Mouse (Mus musculus): ENCODE measurements around the gene Slc7a9. TPM values are rescaled to one million over a fixed set of nuclear protein-coding genes. Genes with fewer than 3 reads are reported as not detected.

The Slc7a9 gene
- not detected in 2 replicates for polyA plus RNA-seq (2021; fragmentation: Nextera tagmentation)
- long read RNA-seq, experiment 1, result 0 reads
- long read RNA-seq, experiment 2, result 0 reads

DNA sequence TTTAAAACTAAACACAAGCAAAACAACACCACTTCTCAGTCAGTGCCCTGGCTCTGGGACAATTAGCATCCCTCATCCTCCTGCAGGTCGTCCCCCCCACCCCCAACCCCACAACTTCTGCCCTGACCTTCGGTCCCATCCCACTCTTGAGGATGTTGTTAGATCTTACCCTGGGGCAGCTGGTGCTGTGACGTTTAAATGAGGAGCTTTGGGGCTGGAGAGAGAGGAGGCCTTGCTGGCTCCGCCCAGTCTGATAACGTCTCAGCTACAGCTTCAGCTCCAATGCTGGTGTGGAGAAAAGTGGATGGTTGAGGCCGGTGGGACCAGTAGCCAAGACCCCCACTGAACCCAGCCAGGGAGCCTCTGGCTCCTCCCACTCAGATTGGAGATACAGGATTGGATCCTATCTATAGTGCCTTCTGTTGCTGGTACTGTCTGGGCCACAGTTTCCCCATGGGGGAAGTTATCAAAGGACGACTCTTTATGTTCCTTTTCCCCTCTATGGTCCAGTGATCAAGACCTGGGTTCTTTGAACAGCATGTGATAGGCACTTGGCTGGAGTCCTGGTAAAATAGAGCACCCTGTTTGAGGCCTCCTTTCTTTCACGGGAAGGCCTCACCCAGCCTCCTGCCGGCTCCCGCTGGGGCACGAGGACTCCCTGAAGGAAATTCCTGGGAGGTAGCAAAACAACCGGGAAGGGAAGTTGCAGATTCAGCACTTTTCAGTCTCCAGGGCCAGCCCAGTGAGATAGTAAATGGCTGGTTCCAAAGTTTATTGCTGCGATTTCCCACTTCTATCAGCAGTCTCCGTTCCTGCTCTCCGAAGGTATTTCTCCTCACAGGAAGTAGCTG is at the start of gene Slc7a9:
Slc7a9 (plus strand) TSS at position 801 of the 851 bp plus-strand sequence.

Other genes with a start within 250 kb of the Slc7a9 start
- gene Lrp3, start 233.3 kb upstream of the Slc7a9 start, polyA plus RNA-seq (2021; fragmentation: Nextera tagmentation), result 9.8 and 10.2 TPM in 2 replicates
- gene Gpatch1, start 130.4 kb upstream of the Slc7a9 start, polyA plus RNA-seq (2021; fragmentation: Nextera tagmentation), result 11.0 and 14.8 TPM in 2 replicates
- gene Rhpn2, start 114.6 kb upstream of the Slc7a9 start, polyA plus RNA-seq (2021; fragmentation: Nextera tagmentation), result 4.3 and 5.4 TPM in 2 replicates
- 8.5 and 9.3 TPM in 2 replicates for gene Faap24, start 52.0 kb upstream of the Slc7a9 start, polyA plus RNA-seq (2021; fragmentation: Nextera tagmentation)
- gene Cep89, start 51.8 kb upstream of the Slc7a9 start, polyA plus RNA-seq (2021; fragmentation: Nextera tagmentation), result 6.7 and 7.6 TPM in 2 replicates
- gene Tdrd12, start 88.9 kb downstream of the Slc7a9 start, polyA plus RNA-seq (2021; fragmentation: Nextera tagmentation), result 0.36 and 0.51 TPM in 2 replicates
- 178 and 208 TPM in 2 replicates for gene Nudt19, start 107.5 kb downstream of the Slc7a9 start, polyA plus RNA-seq (2021; fragmentation: Nextera tagmentation)
- gene Rgs9bp, start 136.8 kb downstream of the Slc7a9 start, polyA plus RNA-seq (2021; fragmentation: Nextera tagmentation), result 0.03 TPM in 1 of 2 replicates, not detected in the other
- 8.3 and 9.5 TPM in 2 replicates for gene Ankrd27, start 137.4 kb downstream of the Slc7a9 start, polyA plus RNA-seq (2021; fragmentation: Nextera tagmentation)
- gene Pdcd5, start 198.7 kb downstream of the Slc7a9 start, polyA plus RNA-seq (2021; fragmentation: Nextera tagmentation), result 250 and 260 TPM in 2 replicates